Mouse (Mus musculus) urinary bladder, postnatal 36 days (tissue): Measurements from ENCODE around the gene Rab36.
"Not testable (repeated sequence)": the region's sequence is repeated elsewhere in the genome, so short reads cannot be mapped to it uniquely, and the experiment has no call there.

Experiments
- DNase-seq, 2 experiments: peaks; one replicate each; pipeline ENCODE4 v3.0.0; 2022; ENCODE audit warnings: low spot score in 2 of 2, mixed read lengths in 1 of 2

The Rab36 gene

DNA sequence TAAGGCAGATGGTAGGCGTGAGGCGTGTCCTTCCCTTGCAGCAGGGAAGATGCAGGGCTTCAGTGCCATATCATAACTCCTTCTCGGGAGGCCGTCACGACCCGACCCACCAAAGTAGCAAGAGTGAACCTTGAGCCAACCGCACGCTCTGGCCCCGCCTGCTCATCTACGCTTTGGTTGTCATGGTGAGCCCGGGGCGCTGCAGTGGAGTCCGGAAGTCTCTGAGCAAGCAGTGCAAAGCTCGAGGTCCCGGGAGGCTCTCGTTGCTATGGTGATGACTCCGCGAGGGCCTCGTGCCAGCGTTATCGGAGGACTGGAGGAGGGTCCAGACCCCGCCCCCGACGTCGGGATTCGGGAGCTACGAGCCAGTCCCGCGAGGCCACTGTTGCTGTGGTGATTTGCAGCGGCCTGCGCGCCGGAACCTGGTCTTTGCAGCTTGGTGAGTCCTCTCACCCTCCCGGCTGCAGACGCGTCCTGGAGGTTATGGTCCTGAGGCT lies at the start of gene Rab36:
Gene Rab36, plus strand, starts transcription at position 176 of the 497 bp plus-strand sequence.
- DNase-seq = peak; percentile 80 to 89

DNA sequence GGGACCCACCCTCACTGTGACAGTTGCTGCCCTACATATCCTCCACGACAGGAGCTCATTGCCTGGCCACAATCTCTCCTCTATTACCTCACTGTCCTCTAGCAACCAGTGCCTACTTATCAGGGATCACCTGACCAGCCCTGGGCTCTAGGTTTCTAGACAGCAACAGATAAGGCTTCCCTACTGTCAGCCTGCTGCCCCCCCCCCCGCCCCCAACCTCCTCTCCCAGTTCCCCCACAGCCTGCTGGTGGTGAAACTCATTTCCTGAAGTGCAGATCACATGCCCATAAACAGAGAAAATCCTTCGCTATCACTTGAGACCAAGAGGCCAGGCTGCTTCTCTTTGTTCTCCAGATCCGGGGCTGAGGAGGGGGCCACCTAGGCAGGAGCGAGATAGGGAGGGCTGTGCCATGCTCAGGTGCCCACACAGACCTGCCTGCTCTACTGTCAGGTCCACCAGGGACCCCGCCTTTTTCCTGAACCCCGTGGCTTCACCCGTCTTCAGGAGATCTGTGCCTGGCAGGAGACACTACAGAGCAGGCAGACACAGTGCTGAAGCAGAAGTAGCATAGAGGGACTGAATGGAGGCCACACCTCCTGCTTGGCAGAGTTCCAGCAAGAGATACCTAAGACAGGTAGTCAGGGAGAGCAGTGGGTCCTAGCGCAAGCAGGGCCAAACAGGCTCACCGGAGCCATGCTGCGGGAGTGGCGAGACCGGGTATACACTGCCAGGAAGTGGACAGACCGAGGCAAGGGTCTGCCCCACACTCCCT lies 49.0 kb upstream of the Rab36 start:
- peak in 1 of 2 experiments; percentile 20 for DNase-seq

DNA sequence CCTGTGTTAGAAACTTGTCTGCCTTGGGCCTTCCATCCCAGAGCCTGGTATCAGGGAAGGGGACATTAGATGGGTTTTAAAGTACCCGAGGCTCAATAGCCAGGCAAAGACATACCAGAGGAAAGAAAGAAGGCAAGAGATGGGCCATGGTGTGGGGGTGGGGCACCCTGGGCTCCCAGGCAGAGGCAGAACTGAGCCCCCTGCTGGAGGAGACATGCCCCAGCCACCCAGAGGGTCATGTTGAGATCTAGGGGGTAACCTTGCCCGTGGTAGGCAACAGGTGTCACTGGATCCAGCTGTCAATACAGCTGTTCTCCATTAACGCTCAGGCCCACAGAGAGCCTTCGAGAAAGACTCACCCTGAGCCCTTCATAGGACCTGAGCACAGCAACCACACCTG lies 47.0 kb upstream of the Rab36 start:
- no peak for DNase-seq

DNA sequence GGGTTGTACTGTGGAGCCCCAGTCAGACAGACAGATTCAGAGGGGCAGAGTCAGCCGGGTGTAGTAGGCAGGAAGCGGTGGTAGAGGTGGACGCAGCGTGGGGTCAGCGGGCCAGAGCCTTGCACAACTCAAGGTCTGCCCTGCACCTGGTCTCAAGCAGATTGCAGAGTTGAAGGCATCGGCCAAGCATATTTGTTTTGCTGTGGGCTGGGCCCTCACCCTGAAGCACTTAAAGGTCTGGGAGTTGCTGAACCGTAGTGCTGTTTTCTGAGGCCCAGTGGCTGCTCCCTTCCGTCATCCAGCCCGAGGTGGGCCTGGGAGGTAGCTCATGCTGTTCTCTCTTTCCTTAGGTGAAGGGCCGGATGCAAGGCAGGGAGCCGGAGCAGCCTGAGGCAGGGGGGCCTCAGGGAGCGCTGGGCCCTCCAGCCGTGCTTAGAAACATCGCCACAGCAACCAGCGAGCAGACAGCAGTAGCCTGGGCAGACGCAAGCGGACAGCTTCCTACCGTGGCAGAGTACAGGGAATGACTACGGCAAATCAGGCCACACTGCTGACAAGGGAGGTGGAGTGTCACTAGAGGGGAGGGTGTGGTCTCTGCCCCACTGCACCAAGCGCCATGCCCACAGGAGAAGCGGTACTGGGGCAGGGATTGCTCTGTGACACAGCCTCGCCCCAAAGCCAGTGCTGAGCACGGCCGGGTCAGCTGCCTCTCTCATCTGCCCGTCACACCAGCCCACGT lies 46.1 kb upstream of the Rab36 start:
- DNase-seq = no peak

DNA sequence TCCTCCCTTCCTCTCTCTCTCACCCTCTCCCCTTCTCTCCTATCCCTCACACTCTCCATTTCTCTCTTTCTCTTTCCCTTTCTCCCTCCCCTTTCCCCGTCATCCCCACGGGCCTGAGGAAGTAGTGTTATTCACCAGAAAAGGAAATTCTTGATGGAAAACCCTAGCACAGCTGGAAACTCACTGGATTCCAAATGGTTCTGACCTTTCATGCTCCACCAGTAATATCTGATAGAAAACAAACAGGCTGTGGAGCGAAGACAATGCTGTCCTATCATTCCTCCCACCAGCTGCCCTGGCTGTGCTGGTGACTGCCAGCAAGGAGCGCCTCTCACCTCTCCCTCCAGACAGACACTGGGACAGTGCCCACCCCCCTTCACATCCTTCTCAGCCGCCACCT lies 42.0 kb upstream of the Rab36 start:
- DNase-seq = no peak

DNA sequence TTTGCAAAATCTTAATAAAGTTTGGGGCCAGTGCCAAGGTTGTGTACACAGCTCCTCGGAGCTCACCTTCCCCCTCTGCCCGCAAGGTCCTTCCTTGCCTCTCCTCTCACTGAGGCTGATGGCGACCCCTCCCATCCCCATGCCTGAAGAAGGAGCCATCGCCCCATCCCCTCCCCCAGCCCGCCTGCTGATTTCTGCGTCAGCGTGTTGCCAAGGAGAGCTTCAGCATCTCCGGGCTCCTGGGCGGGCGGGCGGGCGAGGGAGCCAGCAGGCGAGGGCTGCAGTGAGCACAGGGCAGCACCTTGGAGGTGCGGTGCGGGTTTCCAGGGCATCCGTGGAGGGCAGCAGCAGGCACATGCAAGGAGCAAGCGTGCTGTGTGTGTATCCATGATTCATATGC lies 41.5 kb upstream of the Rab36 start:
- no peak for DNase-seq

DNA sequence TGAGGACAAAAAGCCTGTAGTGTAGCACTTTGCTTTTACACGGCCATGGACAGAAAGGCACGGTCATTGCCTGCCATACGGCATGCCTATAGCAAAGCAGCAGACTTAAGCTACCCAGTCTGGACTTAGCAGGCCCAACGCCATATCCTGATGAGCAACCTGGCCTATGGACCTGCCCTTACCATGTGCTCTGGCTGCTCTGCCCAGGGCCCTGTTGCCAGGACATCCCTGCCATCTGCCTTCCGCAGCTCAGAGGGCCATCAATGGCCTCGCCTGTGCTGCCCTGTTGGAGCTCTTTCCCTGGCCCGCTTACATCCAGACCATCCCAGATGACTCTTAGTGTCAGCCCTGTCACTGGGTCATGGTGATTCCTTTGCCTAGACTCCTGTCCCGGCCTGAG lies 35.5 kb upstream of the Rab36 start:
- DNase-seq = no peak

DNA sequence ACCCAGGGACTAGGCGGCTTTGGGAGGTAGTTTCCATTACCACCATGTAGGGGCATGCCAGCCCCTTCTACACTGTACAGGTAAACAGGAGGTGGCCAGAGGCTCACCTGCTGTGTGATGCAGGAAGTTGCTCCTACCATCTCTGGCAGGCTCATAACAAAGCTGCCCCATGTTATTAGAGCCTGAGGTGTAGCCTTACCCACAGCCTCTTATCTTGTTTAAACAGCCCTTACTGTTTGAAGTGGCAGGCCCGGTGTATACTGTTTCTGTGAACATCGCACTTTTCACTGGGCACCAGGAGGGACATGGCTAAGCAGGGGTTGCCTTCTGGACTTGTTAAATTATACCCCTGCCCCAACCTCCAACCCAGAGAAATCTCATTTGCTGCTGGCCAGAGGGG lies 32.8 kb upstream of the Rab36 start:
- no peak for DNase-seq

DNA sequence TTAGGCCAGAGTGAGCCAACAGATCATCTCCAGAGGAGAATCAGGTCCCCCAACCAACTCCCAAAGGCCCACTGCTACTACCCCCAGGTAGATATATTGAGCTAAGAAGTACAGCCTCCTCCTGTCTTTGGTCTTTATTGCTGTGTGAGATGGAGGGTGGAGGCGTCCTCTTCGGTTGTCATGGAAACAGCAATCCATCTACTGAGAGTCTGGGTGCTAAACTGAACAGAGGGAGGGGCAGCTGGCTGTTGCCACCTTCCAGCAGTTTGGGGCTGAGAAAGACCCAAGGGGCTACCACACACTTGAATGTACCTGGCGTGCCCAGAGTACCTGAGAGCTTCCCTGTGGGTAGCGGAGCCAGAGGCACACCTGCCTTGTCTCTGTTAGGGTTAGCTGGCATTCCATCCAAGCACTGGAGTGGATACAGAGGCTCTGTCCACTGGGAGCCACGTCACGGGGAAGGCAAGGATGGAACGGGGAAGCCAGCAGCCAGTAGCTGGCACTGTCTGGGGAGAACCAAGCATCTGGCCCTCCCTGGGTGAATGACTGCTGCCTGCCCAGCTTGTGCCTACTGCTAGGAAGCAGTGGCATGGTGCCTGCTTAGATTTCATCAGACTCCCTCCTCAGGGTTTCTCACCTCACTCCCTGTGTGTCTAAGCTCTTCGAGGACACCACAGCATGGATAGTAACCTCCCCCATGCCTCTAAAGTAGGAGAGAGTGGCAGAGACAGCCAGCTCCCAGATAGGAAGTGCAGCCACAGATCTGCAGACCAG lies 29.8 kb upstream of the Rab36 start:
- DNase-seq = no peak

DNA sequence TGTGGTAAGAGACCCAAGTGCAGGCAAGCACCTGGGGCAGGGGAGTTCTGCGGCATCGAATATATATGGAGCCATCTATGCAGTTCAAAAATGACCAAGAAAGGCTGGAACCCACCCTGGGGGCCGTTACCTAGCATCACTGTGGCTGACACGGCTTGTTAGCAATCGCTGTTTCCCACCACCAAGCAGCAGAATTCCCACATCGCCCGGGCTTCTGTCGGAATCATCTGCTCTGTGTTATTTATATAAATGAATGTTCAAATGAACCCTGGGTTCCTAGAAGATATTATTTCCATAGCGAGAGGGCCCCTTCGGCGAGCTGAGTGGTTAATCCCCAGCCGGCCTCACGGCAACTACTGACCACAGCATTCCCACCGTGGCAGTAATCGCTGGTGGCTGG lies 26.2 kb upstream of the Rab36 start:
- DNase-seq = no peak

DNA sequence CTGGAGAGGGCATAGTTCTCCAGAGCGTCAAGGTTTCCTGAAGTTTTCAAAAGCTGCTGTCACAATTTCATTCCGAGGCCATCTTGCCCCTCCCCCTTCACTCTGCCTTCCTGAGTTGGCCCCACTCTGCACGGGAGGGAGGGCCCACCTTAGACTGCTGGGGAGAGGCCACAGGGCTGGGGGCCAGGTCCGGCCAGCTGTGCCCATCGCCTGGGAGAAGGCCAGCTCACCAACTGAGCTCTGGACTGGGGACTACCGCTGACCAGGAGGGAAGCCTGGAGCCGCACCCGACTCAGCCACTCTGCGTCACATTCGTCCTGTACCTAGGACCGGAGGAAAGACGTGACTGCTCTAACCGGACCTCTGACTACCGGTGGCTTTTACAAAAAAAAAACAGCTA lies 21.4 kb upstream of the Rab36 start:
- DNase-seq = no peak

DNA sequence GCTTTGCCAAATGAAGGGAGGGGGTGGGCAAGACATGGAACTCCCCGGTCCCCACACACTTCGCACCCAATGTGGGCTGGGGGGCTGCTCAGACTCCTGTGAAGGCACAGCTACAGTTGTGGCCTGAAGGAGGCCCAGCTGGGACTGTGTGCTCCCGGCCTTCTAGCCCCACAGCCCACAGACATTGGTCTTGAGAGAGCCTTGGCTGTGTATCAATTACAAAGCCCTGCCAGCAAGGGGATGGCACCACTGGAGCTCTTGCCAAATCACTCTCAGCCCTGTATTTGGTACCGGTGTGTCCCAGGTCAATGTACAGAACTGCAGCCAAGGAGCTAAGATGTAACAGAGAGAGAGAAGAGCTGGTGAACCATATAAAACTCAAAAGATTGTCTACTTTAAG lies 20.4 kb upstream of the Rab36 start:
- no peak for DNase-seq

DNA sequence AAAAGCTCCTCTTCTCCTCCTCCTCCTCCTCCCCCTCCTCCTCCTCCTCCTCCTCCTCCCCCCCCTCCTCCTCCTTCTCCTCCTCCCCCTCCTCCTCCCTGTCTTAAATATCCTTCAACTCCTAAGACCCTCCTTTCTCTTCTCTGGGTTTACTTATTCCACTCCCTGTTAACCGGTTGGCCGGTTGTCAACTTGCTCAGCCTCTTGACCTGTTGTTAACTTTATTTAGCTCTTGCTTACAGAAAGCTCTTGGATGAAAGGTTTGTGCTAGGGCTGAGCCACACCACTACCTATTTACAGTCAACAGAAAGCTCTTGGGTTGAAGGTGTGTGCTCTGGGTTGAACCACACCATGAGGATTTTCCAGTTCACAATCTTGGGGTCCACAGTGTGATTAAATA lies 16.6 kb upstream of the Rab36 start:
- DNase-seq = no peak

DNA sequence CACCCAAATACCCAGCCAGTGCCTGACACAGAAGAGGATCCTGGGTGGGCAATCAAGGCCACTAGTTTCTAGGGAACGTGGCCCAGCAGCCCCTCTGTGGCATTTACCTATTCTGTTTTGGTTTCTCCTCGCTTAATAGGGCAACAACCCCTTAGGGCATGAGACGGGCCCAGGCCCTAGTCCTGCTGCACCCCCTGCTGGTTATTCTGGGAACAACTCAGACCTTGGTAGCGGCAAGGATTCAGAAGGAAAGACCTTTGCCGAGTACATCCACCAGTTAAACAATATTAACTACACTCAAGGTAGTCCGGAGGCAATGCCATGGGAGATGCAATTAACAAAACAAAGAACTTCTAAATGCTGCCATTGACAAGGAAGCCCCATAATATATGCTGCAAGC lies 15.7 kb upstream of the Rab36 start:
- DNase-seq = peak; percentile 60 to 71

DNA sequence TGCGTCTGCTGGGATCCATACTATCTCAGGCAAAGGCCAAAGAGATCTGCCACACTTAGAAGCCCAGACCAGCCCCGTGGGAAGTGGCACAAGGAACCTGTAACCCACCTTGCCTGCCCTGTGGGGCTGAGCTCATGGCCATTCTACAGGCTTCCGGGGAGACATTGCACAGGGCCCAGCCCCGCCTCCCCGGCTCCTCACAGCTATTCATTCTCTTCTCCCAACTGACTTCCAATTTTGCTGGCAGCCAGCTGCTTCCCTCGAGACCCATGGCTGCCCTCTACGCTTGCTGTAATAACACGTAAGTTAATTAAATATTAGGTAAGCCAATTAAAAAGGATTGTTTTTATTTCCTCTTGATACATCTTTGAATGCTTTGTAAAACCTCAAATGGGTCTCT lies 10.4 kb upstream of the Rab36 start:
- DNase-seq = no peak

DNA sequence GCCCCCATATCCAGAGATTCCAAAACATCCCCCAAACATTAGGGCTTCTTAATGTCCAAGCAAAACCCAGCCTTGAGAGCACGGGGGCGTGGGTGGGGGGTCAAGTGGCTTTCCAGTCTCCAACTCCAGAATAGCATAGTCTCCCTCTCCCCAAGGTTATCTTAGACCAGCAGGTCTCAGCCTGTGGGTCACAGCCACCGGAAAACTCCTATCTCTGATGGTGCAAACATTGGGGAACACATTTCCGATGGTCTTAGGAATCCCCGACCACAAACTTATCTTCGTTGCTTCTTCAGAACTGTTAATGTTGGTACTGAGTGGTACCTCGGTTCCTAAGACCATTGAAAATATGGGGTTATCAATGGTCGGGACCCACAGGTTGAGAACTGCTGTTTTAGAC lies 8.1 kb upstream of the Rab36 start:
- DNase-seq = no peak

DNA sequence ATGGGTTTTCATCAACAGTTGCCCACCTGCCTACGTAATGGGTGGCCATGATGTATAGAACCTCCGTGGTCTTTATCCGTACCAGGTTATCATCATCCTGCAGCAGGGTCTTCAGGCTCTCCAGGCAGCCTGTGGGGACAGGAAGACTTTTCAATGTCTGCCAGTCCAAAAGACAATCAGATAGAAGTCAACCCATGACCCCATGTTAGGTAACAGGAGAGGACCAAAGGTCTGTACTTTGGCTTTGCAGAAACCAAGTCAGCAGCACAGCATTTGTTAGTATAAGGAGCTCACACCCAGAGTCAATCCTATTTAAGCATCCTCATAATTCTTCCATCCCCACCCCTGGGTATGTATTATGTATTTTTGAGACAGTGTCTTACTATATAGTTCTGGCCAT lies 7.2 kb upstream of the Rab36 start:
- no peak for DNase-seq

DNA sequence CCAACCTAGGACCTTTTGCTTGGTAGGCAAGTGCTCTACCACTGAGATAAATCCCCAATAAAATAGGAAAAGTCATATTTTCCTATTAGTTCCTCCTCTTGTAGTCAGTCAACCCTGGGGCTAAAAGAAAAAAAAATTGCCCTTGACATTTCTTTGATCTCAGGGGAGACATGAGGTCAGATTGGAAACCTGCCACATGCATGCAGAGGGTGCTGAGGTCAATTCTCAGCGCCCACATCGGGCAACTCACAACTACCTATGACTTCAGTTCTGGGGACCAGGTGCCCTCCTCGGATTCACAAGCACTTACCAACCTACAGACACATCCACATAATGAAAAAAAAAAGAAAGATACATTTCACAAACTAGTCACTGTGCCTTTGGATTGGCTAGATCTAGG lies 6.6 kb upstream of the Rab36 start:
- DNase-seq = no peak

DNA sequence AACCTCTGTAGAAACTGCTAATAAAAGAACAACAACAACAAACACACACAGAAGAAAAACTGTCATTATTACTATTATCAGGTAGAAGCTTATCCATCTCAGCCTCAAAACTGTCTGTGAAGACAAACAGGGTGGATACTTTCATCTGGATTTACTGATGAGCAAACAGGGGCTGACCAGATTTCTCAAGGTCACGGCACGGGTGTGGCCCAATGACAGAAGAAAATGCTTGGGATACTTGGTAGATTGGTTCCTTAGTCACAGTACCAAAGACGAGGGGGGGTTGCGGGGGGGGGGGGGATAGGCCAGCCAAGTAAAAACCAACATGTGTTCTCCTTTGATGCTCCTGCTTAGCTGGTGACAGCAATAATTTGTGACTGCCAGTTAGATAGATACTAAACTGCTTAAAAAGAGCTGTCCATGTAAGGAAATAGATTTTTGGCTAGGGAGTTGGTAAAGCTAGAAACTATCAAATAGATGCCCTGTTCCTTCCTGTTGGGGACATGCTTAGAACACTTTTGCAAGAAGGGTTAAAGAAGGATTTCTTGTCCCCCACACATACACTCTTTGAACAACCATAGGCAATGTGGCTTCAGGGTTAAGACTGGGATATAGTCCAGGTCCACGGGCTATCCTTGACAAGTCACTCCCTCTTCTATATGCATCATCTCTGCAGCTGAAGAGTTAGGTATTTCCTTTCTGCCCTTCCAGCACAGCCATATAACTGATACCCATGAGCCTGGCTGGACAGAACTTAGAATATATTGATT lies 5.3 kb upstream of the Rab36 start:
- DNase-seq = no peak

DNA sequence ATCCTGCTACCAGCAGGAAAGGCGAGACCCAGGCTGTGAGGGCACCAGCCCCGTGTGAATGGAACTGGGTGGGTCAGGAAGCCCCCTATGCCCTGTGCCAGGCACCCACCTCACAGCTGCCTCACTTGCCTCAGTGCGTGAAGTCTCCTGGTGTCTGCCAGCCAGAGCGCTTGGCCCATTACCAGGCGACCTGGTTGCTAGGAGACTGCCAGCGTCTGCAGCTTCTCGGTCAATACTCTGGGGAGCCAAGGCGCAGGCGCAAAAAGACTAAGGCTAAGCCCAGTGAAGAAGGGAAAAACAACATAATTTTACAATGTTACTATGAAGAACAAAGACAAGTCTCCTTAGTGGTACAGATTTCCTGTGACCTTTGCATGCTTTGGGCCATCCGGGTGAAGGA lies 4.5 kb upstream of the Rab36 start, which contains the start of gene Rsph14:
Gene Rsph14, minus strand, starts transcription at position 192 of the 400 bp plus-strand sequence.
- peak in 1 of 2 experiments; percentile 78 for DNase-seq

DNA sequence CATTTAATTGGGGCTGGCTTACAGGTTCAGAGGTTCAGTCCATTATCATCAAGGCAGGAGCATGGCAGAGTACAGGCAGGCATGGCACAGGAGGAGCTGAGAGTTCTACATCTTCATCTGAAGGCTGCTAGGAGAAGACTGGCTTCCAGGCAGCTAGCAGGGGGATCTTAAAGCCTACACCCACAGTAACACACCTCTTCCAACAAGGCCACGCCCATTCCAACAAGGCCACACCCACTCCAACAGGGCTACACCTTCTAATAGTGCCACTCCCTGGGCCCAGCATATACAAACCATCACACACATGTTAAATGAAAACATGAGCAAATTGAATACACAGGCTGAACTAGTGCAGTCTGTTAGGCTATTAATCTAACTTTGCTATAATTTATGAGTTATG lies 5.2 kb downstream of the Rab36 start:
- not testable (repeated sequence) for DNase-seq

DNA sequence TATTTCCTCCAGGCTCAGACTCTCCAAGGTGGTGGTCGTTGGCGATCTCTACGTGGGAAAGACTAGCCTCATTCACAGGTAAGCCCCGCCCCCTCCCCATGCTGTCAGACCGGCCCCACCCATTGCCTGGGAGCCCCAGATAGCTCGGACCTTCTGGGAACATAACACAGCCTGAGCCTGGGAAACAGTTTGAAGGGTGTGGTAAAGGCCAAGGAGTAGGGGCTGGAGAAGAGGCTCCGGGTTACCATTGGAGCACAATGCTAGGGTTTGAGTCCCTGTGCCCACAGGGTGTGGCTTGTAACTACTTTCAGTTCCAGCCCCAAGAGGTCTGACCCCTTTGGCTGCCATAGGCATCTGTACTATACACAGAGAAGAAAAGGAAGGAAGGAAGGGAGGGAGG lies 7.6 kb downstream of the Rab36 start:
- DNase-seq = no peak
